Mouse (Mus musculus) central nervous system, embryonic 11.5 days (tissue): ENCODE data around the gene 2410137M14Rik. TPM values are rescaled to one million over a fixed set of nuclear protein-coding genes. Genes with fewer than 3 reads are reported as not detected.

Source experiments
- polyA plus RNA-seq: library from polyadenylated mRNA; depleted of rRNA; stranded (reverse); fragments of >200 nt; gene quantifications from 2 replicates; pipeline ENCODE4 v1.2.3, GENCODE M21; 2012; rRNA removed

The 2410137M14Rik gene
- 0.61 and 0.72 TPM in 2 replicates for polyA plus RNA-seq

GRCm38 (mm10) chr17:36981221-36981813 lies at the start of gene 2410137M14Rik:
Gene 2410137M14Rik, minus strand, starts transcription at chr17:36981237.

GRCm38 (mm10) chr17:37022628-37023576 lies 41.9 kb upstream of the 2410137M14Rik start, which contains the start of gene Mog:
Gene Mog, minus strand, starts transcription at chr17:37023398.

GRCm38 (mm10) chr17:37000863-37001262 lies 19.8 kb upstream of the 2410137M14Rik start, which contains the start of gene Zfp57:
Gene Zfp57, plus strand, starts transcription at chr17:37001163.

GRCm38 (mm10) chr17:36989437-36989836 lies 8.4 kb upstream of the 2410137M14Rik start, which contains the start of gene H2-M5:
Gene H2-M5, minus strand, starts transcription at chr17:36989537.

DNA sequence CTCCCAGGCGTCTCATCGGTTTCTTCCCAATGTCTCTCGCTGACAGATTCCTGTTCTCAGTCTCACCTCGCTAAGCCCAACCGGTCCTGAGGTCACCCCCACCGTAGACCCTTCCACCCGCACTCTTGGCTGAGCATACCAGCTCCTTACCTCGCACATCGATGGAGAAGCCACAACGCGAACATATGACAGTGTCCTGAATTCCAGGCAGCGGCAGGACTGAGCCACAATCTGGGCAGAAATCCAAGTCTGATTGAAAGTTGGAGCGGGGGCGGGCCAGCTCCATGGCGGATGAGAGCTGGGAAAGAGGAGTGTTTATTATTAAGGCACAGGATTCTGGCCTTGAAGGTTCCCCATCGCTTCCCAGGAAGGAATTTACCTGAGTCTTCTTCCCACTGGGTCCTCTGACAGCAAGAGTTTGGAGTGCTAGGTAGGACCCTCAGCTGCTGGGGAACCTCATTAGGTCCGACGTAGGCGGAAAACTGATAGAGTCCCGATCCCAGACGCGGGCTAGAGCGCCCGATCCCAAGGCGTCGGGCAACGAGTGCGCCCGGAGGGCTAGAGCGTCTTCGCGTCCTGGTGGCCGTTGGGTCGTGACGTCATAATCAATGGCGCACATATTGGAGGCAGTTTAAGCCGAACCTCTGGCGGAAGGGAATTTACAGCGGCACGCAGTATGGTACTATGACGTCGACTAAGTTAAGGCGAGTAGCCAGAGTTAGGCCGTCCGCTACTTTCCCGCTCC lies 22.9 kb downstream of the 2410137M14Rik start, which contains the start of the genes Znrd1 and Znrd1as:
Gene Znrd1, minus strand, starts transcription at position 561 of the 745 bp plus-strand sequence.
Gene Znrd1as, plus strand, starts transcription at position 594 of the 745 bp plus-strand sequence.

DNA sequence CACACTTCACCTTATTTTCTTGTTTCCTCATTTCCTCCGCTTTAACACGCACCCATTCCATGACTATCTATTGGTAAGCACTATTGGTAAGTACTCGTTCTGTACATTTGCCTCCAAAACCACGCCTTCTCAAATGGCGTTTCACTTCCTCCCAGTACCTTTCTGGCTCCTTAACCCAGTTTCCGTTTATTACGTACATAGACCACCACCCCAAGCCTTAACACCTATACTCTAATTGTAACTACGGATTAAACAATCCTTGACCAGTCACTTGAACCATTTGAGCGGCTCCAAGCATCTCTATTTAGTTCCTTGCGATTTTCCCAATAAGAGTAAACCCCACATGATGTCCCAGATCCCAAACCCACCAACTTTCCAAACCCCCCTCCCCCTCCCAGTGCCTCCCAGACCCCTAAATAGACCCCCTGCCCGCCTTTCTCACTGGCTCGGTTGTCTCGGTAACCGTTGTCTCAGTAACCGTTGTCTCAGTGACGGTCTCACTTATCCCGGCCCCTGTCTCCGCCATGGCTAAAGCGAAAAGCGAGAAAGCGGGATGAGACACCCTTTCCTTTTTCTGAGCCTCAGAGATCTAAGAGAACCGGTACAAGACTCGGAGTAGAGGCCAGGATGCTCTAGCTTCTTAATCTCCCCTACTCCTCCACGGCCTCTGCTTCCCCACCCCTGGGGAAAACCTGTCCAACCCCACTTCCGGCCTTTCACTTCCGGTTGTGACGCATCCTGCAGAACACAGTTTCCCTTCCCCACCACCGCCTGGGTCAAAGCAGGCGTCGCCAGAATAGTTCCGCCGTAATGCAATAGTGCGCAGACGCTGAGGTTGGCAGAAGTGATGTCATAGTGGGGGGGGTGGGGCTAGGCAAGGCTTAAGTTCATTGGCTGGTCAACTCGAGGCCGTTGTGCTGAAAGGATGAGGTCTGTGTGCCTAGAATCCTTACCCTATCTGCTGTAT lies 29.8 kb downstream of the 2410137M14Rik start, which contains the start of gene Ppp1r11:
Gene Ppp1r11, minus strand, starts transcription at position 761 of the 967 bp plus-strand sequence.

GRCm38 (mm10) chr17:36942791-36943471 lies 38.1 kb downstream of the 2410137M14Rik start, which contains the start of gene Rnf39:
Gene Rnf39, plus strand, starts transcription at chr17:36942918.

Other genes starting within 250 kb of the 2410137M14Rik start
- not detected in 2 replicates for gene H2-M10.5, start 208.3 kb downstream of the 2410137M14Rik start, polyA plus RNA-seq
- gene H2-M10.6, start 169.1 kb downstream of the 2410137M14Rik start, polyA plus RNA-seq, result not detected in 2 replicates
- gene Trim26, start 144.1 kb downstream of the 2410137M14Rik start, polyA plus RNA-seq, result 40.5 and 46.1 TPM in 2 replicates
- 0.08 and 0.12 TPM in 2 replicates for gene Trim15, start 114.0 kb downstream of the 2410137M14Rik start, polyA plus RNA-seq
- gene Trim10, start 111.7 kb downstream of the 2410137M14Rik start, polyA plus RNA-seq, result 8.1 and 10.7 TPM in 2 replicates
- not detected in 2 replicates for gene Trim40, start 91.1 kb downstream of the 2410137M14Rik start, polyA plus RNA-seq
- not detected in 2 replicates for gene Trim31, start 83.1 kb downstream of the 2410137M14Rik start, polyA plus RNA-seq
- gene Rnf39, start 38.3 kb downstream of the 2410137M14Rik start, polyA plus RNA-seq, result 0.15 and 0.22 TPM in 2 replicates
- gene Ppp1r11, start 29.5 kb downstream of the 2410137M14Rik start, polyA plus RNA-seq, result 147 and 182 TPM in 2 replicates
- gene Znrd1, start 22.7 kb downstream of the 2410137M14Rik start, polyA plus RNA-seq, result 62.0 and 77.5 TPM in 2 replicates
- 7.1 and 7.4 TPM in 2 replicates for gene Znrd1as, start 22.6 kb downstream of the 2410137M14Rik start, polyA plus RNA-seq
- gene H2-M5, start 8.3 kb upstream of the 2410137M14Rik start, polyA plus RNA-seq, result 8.8 and 11.2 TPM in 2 replicates
- gene Zfp57, start 19.9 kb upstream of the 2410137M14Rik start, polyA plus RNA-seq, result 133 and 194 TPM in 2 replicates
- gene Mog, start 42.2 kb upstream of the 2410137M14Rik start, polyA plus RNA-seq, result not detected in 2 replicates
- 73.5 and 100.0 TPM in 2 replicates for gene Gabbr1, start 64.7 kb upstream of the 2410137M14Rik start, polyA plus RNA-seq
- gene Olfr90, start 107.3 kb upstream of the 2410137M14Rik start, polyA plus RNA-seq, result not detected in 2 replicates
- gene Olfr91, start 117.0 kb upstream of the 2410137M14Rik start, polyA plus RNA-seq, result not detected in 2 replicates
- gene Olfr92, start 138.9 kb upstream of the 2410137M14Rik start, polyA plus RNA-seq, result not detected in 2 replicates
- not detected in 2 replicates for gene Olfr93, start 180.3 kb upstream of the 2410137M14Rik start, polyA plus RNA-seq
- not detected in 2 replicates for gene Ubd, start 212.7 kb upstream of the 2410137M14Rik start, polyA plus RNA-seq
- gene Olfr94, start 219.8 kb upstream of the 2410137M14Rik start, polyA plus RNA-seq, result not detected in 2 replicates
- not detected in 2 replicates for gene Olfr95, start 231.9 kb upstream of the 2410137M14Rik start, polyA plus RNA-seq
- not detected in 2 replicates for gene Olfr96, start 238.9 kb upstream of the 2410137M14Rik start, polyA plus RNA-seq